Mouse (Mus musculus) kidney, embryonic 16.5 days (tissue): Measurements from ENCODE around the gene Phlpp1. TPM values are rescaled to one million over a fixed set of nuclear protein-coding genes. Genes with fewer than 3 reads are reported as not detected.

Experiments
- ATAC-seq: fragments of 200-750 bp; cut with Nextera tagmentation; 2 replicates; pipeline ENCODE4 v1.8.0; 2017; ENCODE audit warnings: moderate TSS enrichment; ENCODE audit not compliant: low FRiP score, low TSS enrichment
- H3K27ac ChIP-seq: fragments of 300-500 bp; sonication (generic); 2 replicates; pipeline ENCODE4 v1.5.1; 2014; ENCODE audit warnings: low read length
- H3K27me3 ChIP-seq: fragments of 300-500 bp; sonication (generic); 2 replicates; pipeline ENCODE4 v1.6.1; 2014; ENCODE audit warnings: low read length, control low read depth, mixed read lengths; ENCODE audit not compliant: insufficient read depth
- H3K36me3 ChIP-seq: fragments of 300-500 bp; sonication (generic); 2 replicates; pipeline ENCODE4 v1.6.1; 2014; ENCODE audit warnings: low read length, control low read depth, mixed read lengths; ENCODE audit not compliant: insufficient read depth
- H3K4me1 ChIP-seq: fragments of 300-500 bp; sonication (generic); 2 replicates; pipeline ENCODE4 v1.6.1; 2014; ENCODE audit warnings: low read length, control low read depth, mixed read lengths; ENCODE audit not compliant: insufficient read depth
- H3K4me2 ChIP-seq: fragments of 300-500 bp; sonication (generic); replicated peaks from 2 replicates; pipeline ENCODE4 v1.6.1; 2014; ENCODE audit warnings: low read depth, low read length
- H3K4me3 ChIP-seq: fragments of 300-500 bp; sonication (generic); 2 replicates; pipeline ENCODE4 v1.5.1; 2014; ENCODE audit warnings: mild to moderate bottlenecking, low read length
- H3K9ac ChIP-seq: fragments of 300-500 bp; sonication (generic); replicated peaks from 2 replicates; pipeline ENCODE4 v1.6.1; 2014; ENCODE audit warnings: low read length
- H3K9me3 ChIP-seq: fragments of 300-500 bp; sonication (generic); 2 replicates; pipeline ENCODE4 v1.6.1; 2016; ENCODE audit warnings: low read length, control low read depth
- WGBS: fragments of 180-500 bp; shearing (Covaris S2); extraction: QIAGEN DNeasy Blood & Tissue Kit; methylation state at CpG from one replicate; pipeline ENCODE4 v1.1.7; 2014; 5-methylcytosine and 5-hydroxymethylcytosine counted together
- polyA plus RNA-seq: library from polyadenylated mRNA; unstranded; fragments of >200 nt; fragmentation: Nextera tagmentation; extraction: Ambion mirVana; gene quantifications from 2 replicates; pipeline ENCODE4 v1.2.1, GENCODE M21; 2015

Phlpp1 gene
- polyA plus RNA-seq, 1 experiment from 2014 or later = 3.0 TPM

- Histone ChIP-seq H3K27me3 (no peaks in the 10 kb centered on the region), H3K4me2 (no peak overlapping the region), H3K9me3 (no peaks in the 10 kb centered on the region), H3K36me3 (no peaks in the 10 kb centered on the region), H3K4me3 (no peak overlapping the region), H3K4me1 (no peaks in the 10 kb centered on the region), H3K27ac (no peak overlapping the region), H3K9ac (no peak overlapping the region)
- 55% methylated on average over 1 of the region's 1 CpGs for WGBS
- ATAC-seq = no peak
These were observed 235.3 kb downstream of the Phlpp1 start for GRCm38 (mm10) chr1:106406852-106407251.

DNA sequence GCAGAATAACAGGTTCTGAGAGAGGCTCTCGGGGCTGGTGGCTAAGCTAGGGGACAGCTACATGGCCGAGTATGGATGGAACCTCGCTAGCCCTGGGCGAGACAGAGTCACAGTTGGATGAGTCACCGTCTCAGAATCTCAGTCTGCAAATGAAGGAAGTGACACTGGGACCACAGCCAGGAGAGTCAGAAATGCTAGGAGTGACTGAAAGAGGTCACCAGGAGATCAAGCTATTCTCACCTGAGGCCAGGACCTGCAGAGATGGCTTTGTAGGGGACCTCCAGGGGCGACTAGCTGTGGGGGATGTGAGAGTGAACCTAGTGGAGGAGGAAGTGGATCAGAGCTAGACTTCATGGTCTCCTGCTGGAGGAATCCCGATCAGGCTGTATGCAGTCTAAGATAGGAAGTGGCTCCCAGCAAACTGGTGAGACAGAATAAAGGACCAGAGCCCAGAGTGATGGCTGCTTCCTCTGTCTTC is 236.4 kb downstream of the Phlpp1 start:
- WGBS = 59% methylated on average over 7 of the region's 7 CpGs
- H3K4me3 ChIP-seq = no peak overlapping the region
- H3K27ac ChIP-seq = no peak overlapping the region
- H3K27me3 ChIP-seq = no peaks in the 10 kb centered on the region
- H3K4me1 ChIP-seq = no peaks in the 10 kb centered on the region
- no peak overlapping the region for H3K9ac ChIP-seq
- H3K36me3 ChIP-seq = no peaks in the 10 kb centered on the region
- H3K9me3 ChIP-seq = no peaks in the 10 kb centered on the region
- no peak overlapping the region for H3K4me2 ChIP-seq
- ATAC-seq = peak; percentile 49; the same call in 1 of the 2 replicates

DNA sequence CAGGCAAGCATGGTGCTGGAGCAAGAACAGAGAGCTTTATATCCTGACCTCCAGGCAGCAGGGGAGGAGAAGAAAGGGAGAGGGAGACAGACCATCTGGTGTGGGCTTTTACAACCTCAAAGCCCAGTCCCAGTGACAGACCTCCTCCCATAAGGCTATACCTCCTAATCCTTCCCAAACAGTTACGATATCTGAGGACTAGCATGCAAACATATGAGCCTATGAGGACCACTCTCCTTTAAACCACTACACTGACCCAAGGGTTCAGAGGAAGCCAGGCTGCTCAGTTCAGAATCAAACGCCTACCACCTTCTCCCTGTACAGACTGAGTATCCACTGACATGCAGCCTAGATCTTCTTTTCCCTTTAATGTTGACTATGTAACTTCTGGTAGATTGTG is 239.3 kb downstream of the Phlpp1 start:
- Histone ChIP-seq H3K4me1 (no peaks in the 10 kb centered on the region), H3K9ac (no peak overlapping the region), H3K27me3 (no peaks in the 10 kb centered on the region), H3K4me2 (no peak overlapping the region), H3K36me3 (no peaks in the 10 kb centered on the region), H3K27ac (no peak overlapping the region), H3K9me3 (no peaks in the 10 kb centered on the region), H3K4me3 (no peak overlapping the region)
- 84% methylated on average over 2 of the region's 2 CpGs for WGBS
- no peak for ATAC-seq

DNA sequence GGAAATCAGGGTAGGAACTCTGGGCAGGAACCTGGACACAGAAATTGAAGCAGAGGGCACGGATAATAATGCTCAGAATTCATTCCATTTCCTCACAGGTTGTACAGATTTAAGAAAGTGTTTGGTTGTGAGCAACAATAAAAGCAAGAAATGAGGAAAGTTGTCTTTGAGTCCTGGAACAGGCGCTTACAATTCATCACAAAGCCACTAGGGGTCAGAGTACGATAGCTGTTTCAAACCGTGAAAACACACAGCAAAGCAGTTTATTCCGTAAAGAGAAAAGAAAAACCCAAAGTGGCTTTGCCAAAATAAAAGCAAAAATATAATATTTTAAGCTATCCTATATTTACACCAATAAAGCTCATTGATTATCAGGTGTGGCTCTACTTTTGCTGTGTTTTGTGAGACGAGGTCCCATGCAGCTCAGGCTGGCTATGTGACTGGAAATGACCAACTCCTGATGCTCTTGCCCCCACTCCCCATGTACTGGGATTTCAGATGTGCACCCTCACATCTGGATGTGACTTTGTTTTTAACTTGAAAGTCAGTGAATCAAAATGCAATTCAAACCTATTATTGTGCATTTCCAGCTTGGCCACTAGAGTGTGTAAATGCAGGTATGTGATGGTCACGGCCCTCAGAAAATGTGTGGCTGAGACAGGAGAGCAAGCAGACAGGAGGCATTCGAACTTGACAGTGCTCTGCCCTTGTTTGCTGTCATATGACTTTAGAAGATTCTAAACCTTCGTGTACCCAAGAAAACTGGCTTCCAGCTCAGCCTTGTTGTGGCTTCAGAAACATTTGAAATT is 253.8 kb downstream of the Phlpp1 start:
- Histone ChIP-seq H3K4me1 (no peaks in the 10 kb centered on the region), H3K36me3 (no peaks in the 10 kb centered on the region), H3K27me3 (no peaks in the 10 kb centered on the region; the same call in 1 of the 2 replicates), H3K27ac (no peak overlapping the region), H3K9ac (no peak overlapping the region), H3K4me3 (no peak overlapping the region), H3K9me3 (no peaks in the 10 kb centered on the region), H3K4me2 (no peak overlapping the region)
- ATAC-seq = no peak
- WGBS = 36% methylated on average over 9 of the region's 9 CpGs

- H3K36me3 ChIP-seq = no peaks in the 10 kb centered on the region
- no peak overlapping the region for H3K9ac ChIP-seq
- H3K27ac ChIP-seq = no peak overlapping the region
- H3K9me3 ChIP-seq = no peaks in the 10 kb centered on the region
- H3K27me3 ChIP-seq = no peaks in the 10 kb centered on the region; the same call in 1 of the 2 replicates
- H3K4me3 ChIP-seq = no peak overlapping the region
- no peaks in the 10 kb centered on the region for H3K4me1 ChIP-seq
- no peak for ATAC-seq
- WGBS = 54% methylated on average over 8 of the region's 8 CpGs
- no peak overlapping the region for H3K4me2 ChIP-seq
These were observed 256.6 kb downstream of the Phlpp1 start for GRCm38 (mm10) chr1:106428170-106428569.

DNA sequence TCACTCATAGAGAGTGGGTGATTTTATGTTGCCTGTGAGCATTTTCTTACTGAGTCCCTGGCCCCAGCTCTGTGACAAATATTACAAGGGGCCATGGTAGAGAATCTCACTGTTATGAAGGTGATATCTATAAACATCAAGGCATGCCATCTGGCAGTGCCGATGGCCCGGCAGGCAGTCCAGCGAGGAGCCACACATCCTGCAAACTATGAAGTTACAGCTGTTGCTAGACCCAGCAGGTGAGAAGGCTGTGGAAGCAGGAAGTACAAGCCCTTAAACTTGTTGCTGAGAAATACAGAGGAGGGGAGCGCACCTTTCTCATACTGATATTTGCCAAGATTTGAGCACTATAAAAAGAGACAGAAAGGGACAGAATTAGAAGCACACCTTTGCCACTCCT is 257.0 kb downstream of the Phlpp1 start:
- H3K27ac ChIP-seq = no peak overlapping the region

GRCm38 (mm10) chr1:106433580-106433979 is 262.0 kb downstream of the Phlpp1 start:
- no peak overlapping the region for H3K4me3 ChIP-seq
- no peaks in the 10 kb centered on the region for H3K27me3 ChIP-seq
- 67% methylated on average over 2 of the region's 2 CpGs for WGBS
- H3K9ac ChIP-seq = no peak overlapping the region
- H3K9me3 ChIP-seq = no peaks in the 10 kb centered on the region
- ATAC-seq = no peak
- H3K4me2 ChIP-seq = no peak overlapping the region
- no peak overlapping the region for H3K27ac ChIP-seq
- no peaks in the 10 kb centered on the region for H3K36me3 ChIP-seq
- H3K4me1 ChIP-seq = no peaks in the 10 kb centered on the region

More for the DNA sequence above, 257.0 kb downstream of the Phlpp1 start:
- ATAC-seq = no peak
- Histone ChIP-seq H3K4me2 (no peak overlapping the region), H3K9me3 (no peaks in the 10 kb centered on the region), H3K27me3 (no peaks in the 10 kb centered on the region; the same call in 1 of the 2 replicates), H3K4me1 (no peaks in the 10 kb centered on the region), H3K4me3 (no peak overlapping the region), H3K36me3 (no peaks in the 10 kb centered on the region), H3K9ac (no peak overlapping the region)
- 71% methylated on average over 4 of the region's 4 CpGs for whole genome bisulfite sequencing

Other genes with a start within 250 kb of the Phlpp1 start
- 3.0 and 3.8 TPM in 2 replicates for gene Zcchc2, start 181.3 kb upstream of the Phlpp1 start, polyA plus RNA-seq